Mouse (Mus musculus): ENCODE results near the gene Dmrta2.

GRCm38 (mm10) chr4:109989213-109989612, 11.4 kb downstream of the Dmrta2 start:
- TF ChIP-seq POLR2A (IDR thresholded peaks at IDR 0.05; ENCODE audit: low read depth, low read length) (no peak), CTCF (conservative IDR thresholded peaks at IDR 0.05; ENCODE audit: insufficient read depth, insufficient read length, low read depth, low read length) (0 out of 2 replicates have a peak, but pooled peaks have one; percentile 14)

Data from kidney, adult 2 months (tissue).